ENCODE assay signal across 24 mouse cellular contexts in genomic region chr10:95544004-95544403, GRCm38 (mm10). TPM values are rescaled to one million over a fixed set of nuclear protein-coding genes. Genes with fewer than 3 reads are reported as not detected.
DNase-seq lines count a peak whose midpoint lies in the region; ATAC-seq and TF ChIP-seq lines count a peak whose summit lies in the region.
"Had no signal": no experiment of that assay in that cellular context is flagged by ENCODE, and none has a peak within 500 bp of the region (broad histone marks: within the 10 kb centered on the region; RNA-seq: fewer than 3 reads in every experiment).

No protein-coding gene starts in this region.

- no peak for DNase-seq in gastrocnemius, adult 2 months
- no peak for DNase-seq in gastrocnemius, postnatal 4 days (ENCODE audit: low spot score in 2 of 2)
- DNase-seq in kidney, adult 2 months: peak; percentile 82
- DNase-seq in kidney, postnatal 10 days: no peak
- DNase-seq in neural tube, embryonic 10.5 days (ENCODE audit: extremely low spot score, low spot score): no peak
- no peak for DNase-seq in retina, postnatal 1 day
- DNase-seq in cerebellum, postnatal 36 days: no peak
- DNase-seq: adrenal gland, postnatal 25 days; cerebellum, adult 9-11 months; gastrocnemius, postnatal 36 days; heart, postnatal 36 days; liver, postnatal 0 days; lung, postnatal 10 days; thymus, adult 2 months had no signal

- H3K36me3 ChIP-seq in kidney, adult 2 months (ENCODE audit: control insufficient read depth, insufficient read depth, low read length): peaks cover 14% of the 10 kb centered on the region
- H3K36me3 ChIP-seq in neural tube, embryonic 15.5 days: peaks cover 24% of the 10 kb centered on the region

- H3K27ac ChIP-seq in gastrocnemius, adult 2 months: peak overlapping the region; percentile 31; the same call in 1 of the 2 replicates
- H3K27ac ChIP-seq in kidney, adult 2 months (ENCODE audit: insufficient read depth, low read depth, low read length): peak overlapping the region; percentile 19
- 0 out of 2 replicates have a peak overlapping the region, but pooled peaks have one; percentile 23 for H3K27ac ChIP-seq in neural tube, embryonic 15.5 days (replicated peaks)
- H3K27ac ChIP-seq: embryonic facial prominence, embryonic 12.5 days; forebrain, embryonic 12.5 days; hindbrain, embryonic 15.5 days; limb, embryonic 12.5 days; midbrain, embryonic 10.5 days had no signal

- no peak overlapping the region for H3K9ac ChIP-seq in neural tube, embryonic 15.5 days (replicated peaks)
- H3K9ac ChIP-seq: embryonic facial prominence, embryonic 12.5 days; forebrain, embryonic 12.5 days; hindbrain, embryonic 15.5 days; limb, embryonic 12.5 days; liver, postnatal 0 days had no signal

- no peaks in the 10 kb centered on the region for H3K9me3 ChIP-seq in neural tube, embryonic 15.5 days (replicated peaks)
- H3K9me3 ChIP-seq: embryonic facial prominence, embryonic 12.5 days; forebrain, embryonic 12.5 days; hindbrain, embryonic 15.5 days; limb, embryonic 12.5 days; midbrain, embryonic 10.5 days had no signal

- H3K4me1 ChIP-seq in kidney, adult 2 months (ENCODE audit: control insufficient read depth, insufficient read depth, low read length): peaks cover 29% of the 10 kb centered on the region
- no peaks in the 10 kb centered on the region for H3K4me1 ChIP-seq in neural tube, embryonic 15.5 days
- H3K4me1 ChIP-seq: forebrain, embryonic 12.5 days; hindbrain, embryonic 15.5 days; limb, embryonic 12.5 days; midbrain, embryonic 10.5 days had no signal

- no peak overlapping the region for H3K4me2 ChIP-seq in neural tube, embryonic 15.5 days
- H3K4me2 ChIP-seq: embryonic facial prominence, embryonic 12.5 days; forebrain, embryonic 12.5 days; heart, embryonic 11.5 days; hindbrain, embryonic 15.5 days; limb, embryonic 12.5 days; liver, embryonic 11.5 days had no signal

- H3K27me3 ChIP-seq in kidney, adult 2 months (replicated peaks; ENCODE audit: control insufficient read depth, insufficient read depth, low read length): no peaks in the 10 kb centered on the region
- H3K27me3 ChIP-seq in neural tube, embryonic 15.5 days (replicated peaks): no peaks in the 10 kb centered on the region
- H3K27me3 ChIP-seq: embryonic facial prominence, embryonic 12.5 days; forebrain, embryonic 12.5 days; hindbrain, embryonic 15.5 days; limb, embryonic 12.5 days had no signal

- ATAC-seq in neural tube, embryonic 15.5 days (ENCODE audit: low FRiP score): no peak
- ATAC-seq: liver, postnatal 0 days; midbrain, embryonic 16.5 days had no signal

- H3K4me3 ChIP-seq in gastrocnemius, adult 2 months: no peak overlapping the region
- H3K4me3 ChIP-seq in kidney, adult 2 months (ENCODE audit: insufficient read depth, low read depth, low read length): no peak overlapping the region
- H3K4me3 ChIP-seq in neural tube, embryonic 15.5 days (replicated peaks): no peak overlapping the region
- H3K4me3 ChIP-seq: embryonic facial prominence, embryonic 12.5 days; erythroblast, embryonic 14.5 days; forebrain, embryonic 12.5 days; hindbrain, embryonic 15.5 days; limb, embryonic 12.5 days; midbrain, embryonic 10.5 days had no signal

- intact Hi-C loops in gastrocnemius, adult 2 months (cut with DNase I): no loop called here

- no peak for TF ChIP-seq CTCF in gastrocnemius, adult 2 months (IDR thresholded peaks at IDR 0.05)
- TF ChIP-seq CTCF in kidney, adult 2 months (conservative IDR thresholded peaks at IDR 0.05; ENCODE audit: insufficient read depth, insufficient read length, low read depth, low read length): no peak

- TF ChIP-seq POLR2A in kidney, adult 2 months (IDR thresholded peaks at IDR 0.05; ENCODE audit: low read depth, low read length): no peak

RNA-seq across cellular contexts. Expression of gene Nudt4, which starts 19.9 kb away (rescaled TPM):
- 100 to 1,000 TPM; 182 to 332 TPM for total RNA-seq in gastrocnemius, adult 2 months (2021)
- 100 to 1,000 TPM; 213 to 216 TPM for total RNA-seq in gastrocnemius, postnatal 4 days (2021)
- polyA plus RNA-seq in kidney, adult 2 months (2012; rRNA removed): 88.6 and 92.7 TPM in 2 replicates
- polyA plus RNA-seq in neural tube, embryonic 15.5 days (2015; fragmentation: Nextera tagmentation; extraction: Ambion mirVana): 73.5 and 75.5 TPM in 2 replicates

RNA-seq across cellular contexts. Expression of gene Ube2n, which starts 29.1 kb away (rescaled TPM):
- total RNA-seq in gastrocnemius, adult 2 months (2021): 10 to 100 TPM; 71.3 to 75.6 TPM
- 100 to 1,000 TPM; 127 to 128 TPM for total RNA-seq in gastrocnemius, postnatal 4 days (2021)
- 41.7 and 53.2 TPM in 2 replicates for polyA plus RNA-seq in kidney, adult 2 months (2012; rRNA removed)
- polyA plus RNA-seq in neural tube, embryonic 15.5 days (2015; fragmentation: Nextera tagmentation; extraction: Ambion mirVana): 358 and 359 TPM in 2 replicates

RNA-seq across cellular contexts. Expression of gene Mrpl42, which starts 42.3 kb away (rescaled TPM):
- 100 to 1,000 TPM; 307 to 392 TPM for total RNA-seq in gastrocnemius, adult 2 months (2021)
- total RNA-seq in gastrocnemius, postnatal 4 days (2021): 100 to 1,000 TPM; 155 to 161 TPM
- polyA plus RNA-seq in kidney, adult 2 months (2012; rRNA removed): 242 and 322 TPM in 2 replicates
- polyA plus RNA-seq in neural tube, embryonic 15.5 days (2015; fragmentation: Nextera tagmentation; extraction: Ambion mirVana): 286 and 296 TPM in 2 replicates
